Mouse (Mus musculus): ENCODE measurements around the gene Ankrd39. TPM values are rescaled to one million over a fixed set of nuclear protein-coding genes. Genes with fewer than 3 reads are reported as not detected.

Gene Ankrd39
- polyA plus RNA-seq, 1 experiment from 2014 or later: 33.0 TPM

- H3K27me3 ChIP-seq (replicated peaks): no peaks in the 10 kb centered on the region
- H3K9me3 ChIP-seq (replicated peaks): no peaks in the 10 kb centered on the region
- no peak overlapping the region for H3K9ac ChIP-seq (replicated peaks)
- H3K4me3 ChIP-seq (replicated peaks): no peak overlapping the region
- no peak overlapping the region for H3K4me2 ChIP-seq
- H3K36me3 ChIP-seq: peaks cover 77% of the 10 kb centered on the region
- ATAC-seq (ENCODE audit: low FRiP score): peak; percentile 28; the same call in 1 of the 2 replicates
- H3K4me1 ChIP-seq: peaks cover 16% of the 10 kb centered on the region
- H3K27ac ChIP-seq (replicated peaks): peak overlapping the region; percentile 48
- WGBS: 34% methylated on average over 9 of the region's 9 CpGs
These were observed 23.8 kb downstream of the Ankrd39 start for GRCm38 (mm10) chr1:36523332-36524013.

GRCm38 (mm10) chr1:36522210-36522609, 25.0 kb downstream of the Ankrd39 start:
- H3K9ac ChIP-seq (replicated peaks): no peak overlapping the region
- H3K4me3 ChIP-seq (replicated peaks): no peak overlapping the region
- H3K36me3 ChIP-seq: peaks cover 77% of the 10 kb centered on the region
- 92% methylated on average over 7 of the region's 7 CpGs for WGBS
- H3K27me3 ChIP-seq (replicated peaks): no peaks in the 10 kb centered on the region
- ATAC-seq (ENCODE audit: low FRiP score): no peak
- H3K4me1 ChIP-seq: peaks cover 19% of the 10 kb centered on the region
- no peak overlapping the region for H3K27ac ChIP-seq (replicated peaks)
- H3K4me2 ChIP-seq: no peak overlapping the region
- H3K9me3 ChIP-seq (replicated peaks): no peaks in the 10 kb centered on the region

GRCm38 (mm10) chr1:36519626-36520025, 27.6 kb downstream of the Ankrd39 start:
- ATAC-seq (ENCODE audit: low FRiP score): no peak
- Histone ChIP-seq H3K4me1 (peaks cover 40% of the 10 kb centered on the region), H3K4me3 (replicated peaks) (no peak overlapping the region), H3K9me3 (replicated peaks) (no peaks in the 10 kb centered on the region), H3K36me3 (peaks cover 52% of the 10 kb centered on the region), H3K9ac (replicated peaks) (no peak overlapping the region), H3K4me2 (no peak overlapping the region), H3K27ac (replicated peaks) (no peak overlapping the region), H3K27me3 (replicated peaks) (no peaks in the 10 kb centered on the region)
- 81% methylated on average over 11 of the region's 11 CpGs for WGBS

GRCm38 (mm10) chr1:36518259-36518658, 29.0 kb downstream of the Ankrd39 start:
- peaks cover 49% of the 10 kb centered on the region for H3K4me1 ChIP-seq
- no peak overlapping the region for H3K4me2 ChIP-seq
- H3K9ac ChIP-seq (replicated peaks): no peak overlapping the region
- no peaks in the 10 kb centered on the region for H3K27me3 ChIP-seq (replicated peaks)
- 90% methylated on average over 3 of the region's 3 CpGs for WGBS
- H3K27ac ChIP-seq (replicated peaks): no peak overlapping the region
- no peak overlapping the region for H3K4me3 ChIP-seq (replicated peaks)
- no peak for ATAC-seq (ENCODE audit: low FRiP score)
- peaks cover 40% of the 10 kb centered on the region for H3K36me3 ChIP-seq
- no peaks in the 10 kb centered on the region for H3K9me3 ChIP-seq (replicated peaks)

- 29% methylated on average over 2 of the region's 2 CpGs for WGBS
- H3K4me3 ChIP-seq (replicated peaks): peak overlapping the region; percentile 99
- no peaks in the 10 kb centered on the region; the same call in 1 of the 2 replicates for H3K36me3 ChIP-seq
- H3K9me3 ChIP-seq (replicated peaks): no peaks in the 10 kb centered on the region
- peak overlapping the region; percentile 82 for H3K9ac ChIP-seq (replicated peaks)
- peaks cover 44% of the 10 kb centered on the region for H3K4me1 ChIP-seq
- H3K27ac ChIP-seq (replicated peaks): no peak overlapping the region
- H3K27me3 ChIP-seq (replicated peaks): no peaks in the 10 kb centered on the region
- peak overlapping the region; percentile 78 for H3K4me2 ChIP-seq
- no peak for ATAC-seq (ENCODE audit: low FRiP score)
These were observed 33.5 kb downstream of the Ankrd39 start for GRCm38 (mm10) chr1:36513718-36514117.

DNA sequence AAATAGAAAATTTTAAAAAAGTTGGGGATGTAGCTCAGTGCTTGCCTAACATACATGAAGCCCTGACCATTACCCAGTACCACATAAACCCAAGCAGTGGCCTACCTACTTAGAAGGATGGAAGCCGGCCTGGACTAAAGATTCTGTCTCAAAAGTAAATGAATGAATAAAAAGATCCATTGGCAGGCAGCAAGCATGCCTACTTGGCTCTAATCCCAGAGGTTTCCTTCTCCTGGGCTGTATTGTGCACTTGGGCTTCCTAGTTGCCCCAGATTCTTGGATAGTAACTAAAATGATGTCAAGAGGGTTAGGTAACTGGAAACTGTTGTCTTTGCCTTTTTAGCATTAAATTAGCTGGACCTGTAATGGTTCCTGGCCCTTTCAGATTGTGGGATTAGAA, 33.9 kb downstream of the Ankrd39 start:
- Histone ChIP-seq H3K36me3 (no peaks in the 10 kb centered on the region), H3K27me3 (replicated peaks) (no peaks in the 10 kb centered on the region), H3K9me3 (replicated peaks) (no peaks in the 10 kb centered on the region), H3K4me2 (peak overlapping the region; percentile 78), H3K4me3 (replicated peaks) (peak overlapping the region; percentile 99), H3K4me1 (peaks cover 44% of the 10 kb centered on the region), H3K9ac (replicated peaks) (peak overlapping the region; percentile 82), H3K27ac (replicated peaks) (peak overlapping the region; percentile 98; the same call in 1 of the 2 replicates)
- 10% methylated on average over 1 of the region's 1 CpGs for WGBS
- no peak for ATAC-seq (ENCODE audit: low FRiP score)

DNA sequence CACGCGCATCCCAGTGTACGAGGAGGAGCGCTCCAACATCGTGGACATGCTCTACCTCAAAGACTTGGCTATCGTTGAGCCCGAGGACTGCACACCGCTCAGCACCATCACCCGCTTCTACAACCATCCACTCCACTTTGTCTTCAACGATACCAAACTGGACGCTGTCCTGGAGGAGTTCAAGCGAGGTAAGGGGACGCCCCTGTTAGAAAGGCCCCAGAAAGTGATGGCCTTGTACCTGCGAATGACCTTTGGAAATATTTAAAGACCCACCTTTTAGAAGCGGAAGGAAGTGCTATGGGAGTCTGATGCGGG, 34.3 kb downstream of the Ankrd39 start:
- H3K9ac ChIP-seq (replicated peaks): peak overlapping the region; percentile 82
- no peaks in the 10 kb centered on the region for H3K27me3 ChIP-seq (replicated peaks)
- ATAC-seq (ENCODE audit: low FRiP score): no peak
- no peaks in the 10 kb centered on the region for H3K36me3 ChIP-seq
- H3K9me3 ChIP-seq (replicated peaks): no peaks in the 10 kb centered on the region
- H3K4me3 ChIP-seq (replicated peaks): peak overlapping the region; percentile 99
- 1% methylated on average over 16 of the region's 16 CpGs for WGBS
- H3K4me2 ChIP-seq: peak overlapping the region; percentile 78
- H3K4me1 ChIP-seq: peaks cover 44% of the 10 kb centered on the region
- peak overlapping the region; percentile 98 for H3K27ac ChIP-seq (replicated peaks)

DNA sequence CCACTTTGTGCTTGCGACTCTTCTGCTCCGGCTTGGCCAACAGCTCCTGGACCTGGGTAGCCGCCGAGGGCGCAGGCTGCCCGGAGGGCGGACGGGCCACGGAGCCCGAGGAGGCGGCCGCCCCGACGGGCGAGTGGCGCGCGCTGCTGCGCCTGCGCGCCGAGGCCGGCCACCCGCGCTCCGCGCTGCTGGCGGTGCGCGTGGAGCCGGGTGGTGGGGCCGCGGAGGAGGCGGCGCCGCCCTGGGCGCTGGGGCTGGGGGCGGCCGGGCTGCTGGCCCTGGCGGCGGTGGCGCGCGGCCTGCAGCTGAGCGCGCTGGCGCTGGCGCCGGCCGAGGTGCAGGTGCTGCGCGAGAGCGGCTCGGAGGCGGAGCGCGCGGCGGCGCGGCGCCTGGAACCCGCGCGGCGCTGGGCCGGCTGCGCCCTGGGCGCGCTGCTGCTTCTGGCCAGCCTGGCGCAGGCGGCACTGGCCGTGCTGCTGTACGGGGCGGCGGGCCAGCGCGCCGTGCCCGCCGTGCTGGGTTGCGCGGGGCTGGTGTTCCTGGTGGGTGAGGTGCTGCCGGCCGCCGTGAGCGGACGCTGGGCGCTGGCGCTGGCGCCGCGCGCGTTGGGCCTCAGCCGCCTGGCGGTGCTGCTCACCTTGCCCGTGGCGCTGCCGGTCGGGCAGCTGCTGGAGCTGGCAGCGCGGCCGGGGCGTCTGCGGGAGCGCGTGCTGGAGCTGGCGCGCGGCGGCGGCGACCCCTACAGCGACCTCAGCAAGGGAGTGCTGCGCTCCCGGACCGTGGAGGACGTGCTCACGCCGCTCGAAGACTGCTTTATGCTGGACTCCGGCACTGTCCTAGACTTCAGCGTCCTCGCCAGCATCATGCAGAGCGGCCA, 34.9 kb downstream of the Ankrd39 start:
- peak; percentile 84 for ATAC-seq (ENCODE audit: low FRiP score)
- Histone ChIP-seq H3K9me3 (replicated peaks) (no peaks in the 10 kb centered on the region), H3K27ac (replicated peaks) (peak overlapping the region; percentile 98), H3K9ac (replicated peaks) (peak overlapping the region; percentile 82), H3K36me3 (no peaks in the 10 kb centered on the region; the same call in 1 of the 2 replicates), H3K27me3 (replicated peaks) (no peaks in the 10 kb centered on the region), H3K4me1 (peaks cover 41% of the 10 kb centered on the region), H3K4me3 (replicated peaks) (peak overlapping the region; percentile 99), H3K4me2 (peak overlapping the region; percentile 78)
- WGBS: under 1% methylated on average over 75 of the region's 126 CpGs

DNA sequence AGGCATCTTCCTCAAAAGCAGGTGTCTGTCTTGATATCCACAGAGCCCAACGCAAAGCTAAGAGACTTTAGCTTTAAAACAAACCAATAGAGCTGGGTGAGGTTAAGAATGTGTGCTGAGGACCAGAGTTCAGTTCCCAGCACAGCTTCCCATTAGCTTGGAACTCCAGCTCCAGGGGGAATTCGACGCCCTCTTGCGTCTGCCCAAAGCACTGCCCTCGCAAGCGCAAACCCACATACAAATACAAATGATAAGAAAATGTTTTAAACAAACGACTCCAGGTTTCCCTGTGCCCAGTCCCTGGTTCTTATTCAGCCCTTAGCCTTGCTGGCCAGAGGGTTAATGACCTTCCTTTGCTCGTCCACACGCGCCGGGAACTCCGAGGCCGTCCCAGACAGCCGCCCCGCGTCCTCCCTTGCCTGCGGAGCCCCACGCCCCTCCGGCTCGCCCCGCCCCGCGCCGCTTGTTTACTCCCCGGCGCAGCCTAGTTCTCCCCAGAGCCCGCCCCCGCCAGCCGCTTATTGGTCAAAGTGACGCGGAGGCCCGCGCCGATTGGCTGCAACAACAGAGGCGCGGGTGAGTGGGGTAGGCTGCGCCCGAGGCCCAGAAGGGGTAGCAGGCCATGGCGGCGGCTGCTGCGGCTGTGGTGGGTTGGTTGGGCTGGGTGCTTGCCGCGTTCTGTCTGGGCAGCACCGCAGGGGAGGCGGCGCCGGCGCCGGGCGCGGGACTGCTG, 35.8 kb downstream of the Ankrd39 start, which contains the start of gene Cnnm3:
Gene Cnnm3 (plus strand): TSS at position 579 of the 733 bp plus-strand sequence.
- ATAC-seq (ENCODE audit: low FRiP score): peak; percentile 98
- Histone ChIP-seq H3K27me3 (replicated peaks) (no peaks in the 10 kb centered on the region), H3K27ac (replicated peaks) (peak within 1 kb of the TSS; percentile 98), H3K4me1 (peaks cover 37% of the 10 kb centered on the region), H3K9ac (replicated peaks) (peak within 1 kb of the TSS; percentile 82), H3K4me3 (replicated peaks) (peak within 1 kb of the TSS; percentile 99), H3K4me2 (peak within 1 kb of the TSS; percentile 78), H3K36me3 (peaks cover 5% of the 10 kb centered on the region; the same call in 1 of the 2 replicates), H3K9me3 (replicated peaks) (no peaks in the 10 kb centered on the region)
- WGBS: 2% methylated on average over 49 of the region's 51 CpGs

GRCm38 (mm10) chr1:36508238-36508637, 39.0 kb downstream of the Ankrd39 start:
- WGBS: 87% methylated on average over 5 of the region's 5 CpGs
- Histone ChIP-seq H3K4me2 (no peak overlapping the region), H3K4me3 (replicated peaks) (no peak overlapping the region), H3K9ac (replicated peaks) (no peak overlapping the region), H3K36me3 (peaks cover 15% of the 10 kb centered on the region; the same call in 1 of the 2 replicates), H3K9me3 (replicated peaks) (no peaks in the 10 kb centered on the region), H3K4me1 (peaks cover 6% of the 10 kb centered on the region), H3K27ac (replicated peaks) (no peak overlapping the region), H3K27me3 (replicated peaks) (no peaks in the 10 kb centered on the region)
- no peak for ATAC-seq (ENCODE audit: low FRiP score)

DNA sequence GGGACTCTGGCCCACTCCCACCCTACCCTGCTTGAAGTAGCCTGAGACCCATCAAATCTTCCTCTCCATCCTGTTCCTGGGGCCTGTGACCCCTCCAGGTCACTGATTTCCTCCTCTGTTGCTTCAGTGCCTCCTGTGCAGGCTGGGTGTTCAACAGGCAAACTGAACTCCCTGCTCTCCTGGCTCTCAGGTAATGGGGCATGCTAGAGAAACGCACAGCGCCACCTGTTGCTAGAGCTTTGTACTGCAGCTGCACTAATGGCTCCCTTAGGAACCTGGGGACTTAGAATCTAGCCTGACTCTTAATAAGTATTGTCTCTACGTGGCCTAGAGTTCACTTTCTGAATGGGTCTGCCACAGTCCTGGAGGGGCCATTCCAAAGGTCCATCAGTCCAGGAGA, 46.0 kb downstream of the Ankrd39 start:
- Histone ChIP-seq H3K27me3 (replicated peaks) (no peaks in the 10 kb centered on the region), H3K27ac (replicated peaks) (no peak overlapping the region), H3K4me2 (no peak overlapping the region), H3K4me1 (no peaks in the 10 kb centered on the region), H3K9ac (replicated peaks) (no peak overlapping the region), H3K4me3 (replicated peaks) (no peak overlapping the region), H3K36me3 (peaks cover 27% of the 10 kb centered on the region), H3K9me3 (replicated peaks) (no peaks in the 10 kb centered on the region)
- peak; percentile 48; the same call in 1 of the 2 replicates for ATAC-seq (ENCODE audit: low FRiP score)
- WGBS: 4% methylated on average over 3 of the region's 3 CpGs
